In the genomic region with DNA sequence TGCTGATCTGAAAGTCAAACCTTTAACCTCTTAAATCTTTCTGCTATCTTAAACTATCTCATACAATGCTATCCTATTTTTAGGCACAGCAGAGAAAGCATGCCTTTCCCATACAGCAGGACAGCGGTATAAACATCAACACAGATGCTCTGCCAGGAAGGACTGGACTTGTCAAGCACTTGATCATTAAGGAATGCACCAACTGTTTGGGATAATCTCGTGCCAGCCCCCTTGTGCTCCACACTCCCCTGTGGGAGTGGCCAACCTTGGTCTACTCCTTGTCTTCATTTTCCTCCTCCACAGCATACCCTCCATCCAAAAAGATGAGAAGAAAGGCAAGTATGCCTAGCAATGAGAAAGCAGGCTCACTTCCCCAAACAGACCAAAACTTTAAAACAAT, we compare ENCODE assay signal across 13 mouse cellular contexts.
DNase-seq lines count a peak whose midpoint lies in the region; ATAC-seq and TF ChIP-seq lines count a peak whose summit lies in the region.
"Had no signal": no experiment of that assay in that cellular context is flagged by ENCODE, and none has a peak within 500 bp of the region (broad histone marks: within the 10 kb centered on the region; RNA-seq: fewer than 3 reads in every experiment).

No protein-coding gene starts in this region.

- no peak overlapping the region for H3K9ac ChIP-seq in intestine, embryonic 15.5 days
- no peak overlapping the region for H3K9ac ChIP-seq in intestine, postnatal 0 days (ENCODE audit: low read depth, low read length)
- H3K9ac ChIP-seq: liver, embryonic 15.5 days; stomach, embryonic 15.5 days had no signal

- H3K4me1 ChIP-seq in intestine, embryonic 15.5 days (replicated peaks): no peaks in the 10 kb centered on the region; the same call in 1 of the 2 replicates
- no peaks in the 10 kb centered on the region for H3K4me1 ChIP-seq in intestine, postnatal 0 days (replicated peaks; ENCODE audit: control insufficient read depth, insufficient read depth, low read length)
- H3K4me1 ChIP-seq: liver, embryonic 15.5 days; stomach, embryonic 15.5 days had no signal

- DNase-seq in testis, postnatal 10 days (ENCODE audit: low spot score): peak; percentile 42
- DNase-seq in testis, postnatal 14 days (ENCODE audit: low spot score): no peak
- peak; percentile 11 for DNase-seq in heart, postnatal 4 days
- DNase-seq in thymus, postnatal 14 days: no peak
- DNase-seq: adrenal gland, postnatal 14 days; kidney, postnatal 14 days had no signal

- H3K4me3 ChIP-seq in intestine, embryonic 15.5 days (replicated peaks): no peak overlapping the region
- no peak overlapping the region for H3K4me3 ChIP-seq in intestine, postnatal 0 days (ENCODE audit: low read depth, low read length)
- H3K4me3 ChIP-seq: liver, embryonic 15.5 days; stomach, embryonic 15.5 days had no signal

- no peaks in the 10 kb centered on the region for H3K36me3 ChIP-seq in intestine, embryonic 15.5 days
- no peaks in the 10 kb centered on the region for H3K36me3 ChIP-seq in intestine, postnatal 0 days (ENCODE audit: control insufficient read depth, insufficient read depth)
- H3K36me3 ChIP-seq: stomach, embryonic 15.5 days had no signal

- no peaks in the 10 kb centered on the region for H3K9me3 ChIP-seq in intestine, embryonic 15.5 days
- H3K9me3 ChIP-seq in intestine, postnatal 0 days (ENCODE audit: control insufficient read depth): no peaks in the 10 kb centered on the region
- H3K9me3 ChIP-seq: liver, embryonic 15.5 days; stomach, embryonic 15.5 days had no signal

- ATAC-seq in intestine, embryonic 15.5 days: peak; percentile 28; the same call in 1 of the 2 replicates
- no peak for ATAC-seq in intestine, postnatal 0 days
- ATAC-seq in granulocyte monocyte progenitor cell, adult 5-6 weeks (replicated peaks; ENCODE audit: poor library complexity, severe bottlenecking): no peak
- ATAC-seq: hindbrain, postnatal 0 days; midbrain, embryonic 16.5 days had no signal

- no peak for TF ChIP-seq CTCF in intestine, postnatal 0 days (IDR thresholded peaks at IDR 0.05; ENCODE audit: low read depth)

- H3K27me3 ChIP-seq in intestine, embryonic 15.5 days (replicated peaks): no peaks in the 10 kb centered on the region
- H3K27me3 ChIP-seq in intestine, postnatal 0 days (replicated peaks; ENCODE audit: control insufficient read depth, insufficient read depth, low read length): no peaks in the 10 kb centered on the region
- H3K27me3 ChIP-seq: liver, embryonic 15.5 days; stomach, embryonic 15.5 days had no signal

- no peak overlapping the region for H3K4me2 ChIP-seq in intestine, embryonic 15.5 days (replicated peaks)
- no peak overlapping the region for H3K4me2 ChIP-seq in intestine, postnatal 0 days (replicated peaks; ENCODE audit: low read depth)
- H3K4me2 ChIP-seq: liver, embryonic 15.5 days; stomach, embryonic 15.5 days had no signal

- H3K27ac ChIP-seq in intestine, embryonic 15.5 days: no peak overlapping the region
- H3K27ac ChIP-seq in intestine, postnatal 0 days (ENCODE audit: low read depth, low read length): no peak overlapping the region
- H3K27ac ChIP-seq: hindbrain, postnatal 0 days; liver, embryonic 15.5 days; stomach, embryonic 15.5 days had no signal

- 21% methylated on average over 2 of the region's 2 CpGs for WGBS in intestine, embryonic 15.5 days
- 24% methylated on average over 2 of the region's 2 CpGs for WGBS in intestine, postnatal 0 days

Comparison
In these comparisons a context has a peak if more than half of its experiments do, and no peak if none do; other contexts are left out.
1. DNase-seq: peak in testis, postnatal 10 days (single experiment) and heart, postnatal 4 days (single experiment); none in testis, postnatal 14 days (single experiment) and thymus, postnatal 14 days (single experiment).